Mouse (Mus musculus): ENCODE measurements around the gene Tpcn2.
A peak's percentile ranks its signal among the peaks of the same experiment; 100 is the strongest.

The Tpcn2 gene

GRCm38 (mm10) chr7:145299562-145300320, 15.9 kb upstream of the Tpcn2 start:
- DNase-seq (ENCODE audit: low spot score): no peak

- DNase-seq (ENCODE audit: low spot score): no peak
These were observed 15.1 kb upstream of the Tpcn2 start for GRCm38 (mm10) chr7:145298666-145299490.

GRCm38 (mm10) chr7:145293859-145294258, 10.0 kb upstream of the Tpcn2 start:
- DNase-seq (ENCODE audit: low spot score): no peak

GRCm38 (mm10) chr7:145292726-145293125, 8.9 kb upstream of the Tpcn2 start:
- no peak for DNase-seq (ENCODE audit: low spot score)

- no peak for DNase-seq (ENCODE audit: low spot score)
These were observed 8.0 kb upstream of the Tpcn2 start for GRCm38 (mm10) chr7:145291847-145292246.

- no peak for DNase-seq (ENCODE audit: low spot score)
These were observed 5.5 kb upstream of the Tpcn2 start for GRCm38 (mm10) chr7:145289302-145289701.

GRCm38 (mm10) chr7:145287410-145287809, 3.6 kb upstream of the Tpcn2 start:
- no peak for DNase-seq (ENCODE audit: low spot score)

GRCm38 (mm10) chr7:145285476-145285875, 1.7 kb upstream of the Tpcn2 start:
- DNase-seq (ENCODE audit: low spot score): no peak

- no peak for DNase-seq (ENCODE audit: low spot score)
These were observed 482 bp upstream of the Tpcn2 start for GRCm38 (mm10) chr7:145284293-145284692.

- DNase-seq (ENCODE audit: low spot score): no peak
These were observed 770 bp downstream of the Tpcn2 start for GRCm38 (mm10) chr7:145283041-145283440.

- no peak for DNase-seq (ENCODE audit: low spot score)
These were observed 2.4 kb downstream of the Tpcn2 start for GRCm38 (mm10) chr7:145281396-145281795.

- no peak for DNase-seq (ENCODE audit: low spot score)
These were observed 8.3 kb downstream of the Tpcn2 start for GRCm38 (mm10) chr7:145275488-145275887.

GRCm38 (mm10) chr7:145270955-145271354, 12.9 kb downstream of the Tpcn2 start:
- no peak for DNase-seq (ENCODE audit: low spot score)

GRCm38 (mm10) chr7:145268890-145269289, 14.9 kb downstream of the Tpcn2 start:
- DNase-seq (ENCODE audit: low spot score): no peak

GRCm38 (mm10) chr7:145266011-145266410, 17.8 kb downstream of the Tpcn2 start:
- no peak for DNase-seq (ENCODE audit: low spot score)

GRCm38 (mm10) chr7:145264202-145264601, 19.6 kb downstream of the Tpcn2 start:
- no peak for DNase-seq (ENCODE audit: low spot score)

GRCm38 (mm10) chr7:145256092-145256491, 27.7 kb downstream of the Tpcn2 start:
- no peak for DNase-seq (ENCODE audit: low spot score)

GRCm38 (mm10) chr7:145253986-145254630, 29.7 kb downstream of the Tpcn2 start:
- DNase-seq (ENCODE audit: low spot score): no peak

- peak; percentile 70 for DNase-seq (ENCODE audit: low spot score)
These were observed 30.9 kb downstream of the Tpcn2 start for GRCm38 (mm10) chr7:145252715-145253476.

- DNase-seq (ENCODE audit: low spot score): no peak
These were observed 33.6 kb downstream of the Tpcn2 start for GRCm38 (mm10) chr7:145250225-145250624.

- DNase-seq (ENCODE audit: low spot score): no peak
These were observed 34.9 kb downstream of the Tpcn2 start for GRCm38 (mm10) chr7:145248911-145249310.

Data from urinary bladder, postnatal 10 days (tissue).